Mouse (Mus musculus) ES-Bruce4 (cell line): Measurements from ENCODE around the gene Gkap1.

Experiments used
- CTCF ChIP-seq: IDR thresholded peaks from one replicate; pipeline ENCODE4 v1.8.1; 2011; ENCODE audit warnings: low read depth, low read length
- POLR2A ChIP-seq: IDR thresholded peaks from one replicate; pipeline ENCODE4 v1.8.1; 2011; ENCODE audit warnings: low read length; ENCODE audit not compliant: insufficient read depth

DNA sequence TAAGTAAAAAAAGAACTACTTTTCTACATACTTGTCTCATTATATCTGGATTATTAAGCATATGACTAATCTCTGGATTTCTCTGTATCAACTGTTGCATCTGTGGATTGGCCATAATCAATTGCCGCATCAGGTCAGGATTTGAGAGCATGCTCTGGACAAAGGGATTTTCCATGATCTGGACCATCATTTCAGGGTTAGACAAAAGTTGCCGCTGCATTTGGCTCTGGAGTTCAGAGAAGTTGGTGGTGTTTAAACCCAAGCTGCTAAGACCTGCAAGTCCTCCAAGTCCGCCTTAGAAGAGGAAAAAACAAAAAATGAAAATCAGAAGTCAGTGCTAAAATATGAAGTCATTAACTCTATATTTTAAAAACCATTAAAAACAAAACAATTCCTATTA lies 82.3 kb downstream of the Gkap1 start:
- no peak for TF ChIP-seq POLR2A
- TF ChIP-seq CTCF = no peak
